Mouse (Mus musculus): Measurements from ENCODE around the gene Ctla4. TPM values are rescaled to one million over a fixed set of nuclear protein-coding genes. Genes with fewer than 3 reads are reported as not detected.

The Ctla4 gene
- polyA plus RNA-seq, 1 experiment from 2014 or later: 0.17 TPM

DNA sequence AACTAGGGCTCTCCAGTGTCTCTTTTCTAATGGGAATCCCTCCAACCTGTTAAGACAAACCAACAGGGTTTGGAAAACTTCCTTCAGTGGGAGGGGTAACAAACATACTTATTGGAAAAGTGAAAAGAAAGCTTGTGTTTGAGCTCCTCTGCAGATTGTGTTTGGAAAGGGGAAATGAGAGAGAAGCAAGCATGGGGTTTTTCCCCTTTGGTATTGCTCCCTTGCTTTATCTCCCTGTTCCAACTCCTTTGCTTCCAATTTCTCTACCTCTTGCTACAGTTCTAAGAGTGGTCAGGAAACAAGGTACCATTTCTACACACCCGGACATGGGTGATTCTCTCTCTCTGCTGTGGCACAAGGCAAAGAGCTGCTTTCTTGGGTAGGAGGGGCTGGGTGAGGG, 53.8 kb downstream of the Ctla4 start:
- Histone ChIP-seq H3K4me3 (ENCODE audit: low read depth, low read length) (no peak overlapping the region), H3K9me3 (ENCODE audit: control insufficient read depth, low read length) (no peaks in the 10 kb centered on the region), H3K36me3 (ENCODE audit: control insufficient read depth, insufficient read depth, low read length) (no peaks in the 10 kb centered on the region), H3K9ac (ENCODE audit: low read length) (no peak overlapping the region), H3K4me2 (ENCODE audit: low read depth, severe bottlenecking) (no peak overlapping the region), H3K27ac (replicated peaks; ENCODE audit: low read depth, low read length) (no peak overlapping the region), H3K27me3 (ENCODE audit: control insufficient read depth, insufficient read depth, low read length) (no peaks in the 10 kb centered on the region), H3K4me1 (ENCODE audit: control insufficient read depth, insufficient read depth, low read length) (0 out of 2 replicates have a peak, but pooled peaks cover 3% of the 10 kb centered on the region)
- 91% methylated on average over 1 of the region's 1 CpGs for WGBS
- ATAC-seq (ENCODE audit: insufficient number of reproducible peaks, low FRiP score, low TSS enrichment, low read depth): no peak
- no peak for DNase-seq (ENCODE audit: low spot score)

DNA sequence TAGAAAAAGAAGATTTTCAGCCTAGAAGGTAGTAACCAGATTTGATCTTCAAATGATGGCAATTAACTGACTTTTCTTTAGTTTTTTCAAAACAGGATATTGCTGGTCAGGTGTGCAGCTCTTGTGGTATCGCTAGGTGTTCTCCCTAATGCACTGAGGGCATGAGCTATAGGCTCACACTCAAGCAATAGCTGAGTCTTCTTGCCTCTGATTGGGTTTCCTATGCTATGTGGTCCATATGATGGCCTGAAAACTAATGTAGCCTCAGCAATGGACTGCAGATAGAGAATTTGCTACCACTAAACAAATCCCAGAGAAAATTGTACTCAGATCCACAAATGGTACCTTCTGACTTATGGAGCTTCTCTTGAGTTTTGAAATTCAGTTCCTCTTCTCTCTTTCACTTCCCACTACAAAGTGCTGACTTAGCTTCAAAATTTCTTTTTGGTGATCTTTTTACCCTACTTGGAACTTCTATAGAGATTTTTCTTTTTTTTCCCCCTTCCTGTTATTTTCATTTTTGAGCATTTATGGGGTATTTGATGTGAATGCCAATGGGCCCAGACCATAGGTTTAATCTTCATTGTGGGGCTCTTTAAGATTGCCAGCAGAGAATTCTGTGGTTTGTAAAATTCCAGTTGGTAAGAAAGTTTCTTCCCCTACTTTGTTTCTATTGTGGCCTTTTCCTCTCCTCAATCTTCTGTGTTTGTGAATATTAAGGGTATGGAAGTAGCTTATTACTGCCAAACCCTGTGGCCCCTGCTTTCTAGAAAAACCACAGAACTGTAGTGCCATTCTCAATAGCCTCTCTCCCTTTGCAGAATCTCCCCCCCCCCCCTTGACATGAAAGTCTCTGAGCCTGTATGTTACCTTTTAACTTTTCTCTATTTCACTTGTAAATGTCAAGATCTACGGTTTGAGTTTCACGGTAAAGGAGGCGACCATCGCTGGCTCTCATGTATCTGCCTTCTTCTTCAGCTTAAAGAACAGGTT, 54.6 kb downstream of the Ctla4 start:
- DNase-seq (ENCODE audit: low spot score): no peak
- no peak for ATAC-seq (ENCODE audit: insufficient number of reproducible peaks, low FRiP score, low TSS enrichment, low read depth)
- H3K27ac ChIP-seq (replicated peaks; ENCODE audit: low read depth, low read length): no peak overlapping the region
- WGBS: 91% methylated on average over 5 of the region's 5 CpGs
- H3K4me3 ChIP-seq (ENCODE audit: low read depth, low read length): no peak overlapping the region
- H3K36me3 ChIP-seq (ENCODE audit: control insufficient read depth, insufficient read depth, low read length): no peaks in the 10 kb centered on the region
- no peaks in the 10 kb centered on the region for H3K9me3 ChIP-seq (ENCODE audit: control insufficient read depth, low read length)
- no peaks in the 10 kb centered on the region for H3K27me3 ChIP-seq (ENCODE audit: control insufficient read depth, insufficient read depth, low read length)
- H3K9ac ChIP-seq (ENCODE audit: low read length): no peak overlapping the region
- 0 out of 2 replicates have a peak, but pooled peaks cover under 1% of the 10 kb centered on the region for H3K4me1 ChIP-seq (ENCODE audit: control insufficient read depth, insufficient read depth, low read length)
- H3K4me2 ChIP-seq (ENCODE audit: low read depth, severe bottlenecking): no peak overlapping the region

DNA sequence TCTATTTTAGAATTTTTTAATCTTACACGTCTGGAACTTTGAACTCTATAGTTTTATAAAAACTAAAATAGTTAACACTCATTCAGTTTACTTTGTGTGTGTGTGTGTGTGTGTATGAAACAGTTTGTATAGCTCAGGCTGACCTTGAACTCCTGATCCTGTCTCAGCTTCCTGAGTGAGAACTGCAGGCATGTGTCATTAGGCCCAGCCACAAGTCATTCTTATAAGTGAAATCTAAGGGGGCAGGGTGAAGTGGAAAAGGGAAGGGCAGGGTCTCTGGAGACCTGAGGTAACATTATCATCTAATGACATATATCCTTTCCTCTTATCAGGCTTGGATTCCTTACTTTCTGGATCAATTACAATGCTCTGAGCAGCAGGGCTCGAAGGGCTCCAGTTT, 56.1 kb downstream of the Ctla4 start:
- ATAC-seq (ENCODE audit: insufficient number of reproducible peaks, low FRiP score, low TSS enrichment, low read depth) (no peak), DNase-seq (ENCODE audit: low spot score) (no peak)
- Histone ChIP-seq H3K4me2 (ENCODE audit: low read depth, severe bottlenecking) (no peak overlapping the region), H3K4me1 (ENCODE audit: control insufficient read depth, insufficient read depth, low read length) (no peaks in the 10 kb centered on the region), H3K9ac (ENCODE audit: low read length) (no peak overlapping the region), H3K4me3 (ENCODE audit: low read depth, low read length) (no peak overlapping the region), H3K36me3 (ENCODE audit: control insufficient read depth, insufficient read depth, low read length) (no peaks in the 10 kb centered on the region), H3K27me3 (ENCODE audit: control insufficient read depth, insufficient read depth, low read length) (no peaks in the 10 kb centered on the region), H3K27ac (replicated peaks; ENCODE audit: low read depth, low read length) (no peak overlapping the region), H3K9me3 (ENCODE audit: control insufficient read depth, low read length) (no peaks in the 10 kb centered on the region)
- 85% methylated on average over 2 of the region's 2 CpGs for WGBS

DNA sequence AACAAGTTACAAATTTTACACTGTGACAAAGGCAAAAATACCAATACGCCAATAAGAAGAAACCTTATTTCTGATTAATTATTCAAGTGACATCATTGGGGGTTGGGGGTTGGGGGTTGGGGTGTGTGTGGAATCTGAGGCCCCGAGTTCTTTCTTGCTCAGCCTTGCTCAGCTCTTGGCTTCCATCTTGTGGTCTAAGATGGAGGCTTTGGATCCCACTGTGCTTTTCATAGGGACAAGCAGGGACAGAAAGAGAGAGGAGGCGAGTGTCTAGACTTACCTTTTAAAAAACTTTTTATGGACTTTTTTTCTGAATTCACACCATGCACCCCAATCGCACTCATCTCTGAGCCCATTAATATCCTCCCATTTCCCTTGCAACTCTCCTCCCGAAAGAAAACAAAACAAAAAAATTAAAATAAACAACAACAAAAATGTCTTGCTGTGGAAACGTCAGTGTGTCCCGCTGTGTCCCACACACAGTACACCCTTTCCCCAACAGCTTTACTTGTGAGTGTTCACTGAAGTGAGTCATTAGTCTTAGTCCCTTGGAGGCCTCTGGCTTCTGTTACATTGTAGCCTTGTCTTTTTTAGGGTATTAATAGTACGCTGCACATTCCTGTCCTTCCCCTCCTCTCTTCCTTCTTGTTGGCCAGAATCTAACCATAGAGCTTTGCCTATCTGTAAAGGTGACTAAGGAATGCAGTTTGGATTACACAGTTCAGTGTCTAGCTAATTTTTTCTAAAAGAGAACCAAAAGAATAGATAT, 59.0 kb downstream of the Ctla4 start:
- 89% methylated on average over 8 of the region's 8 CpGs for WGBS

DNA sequence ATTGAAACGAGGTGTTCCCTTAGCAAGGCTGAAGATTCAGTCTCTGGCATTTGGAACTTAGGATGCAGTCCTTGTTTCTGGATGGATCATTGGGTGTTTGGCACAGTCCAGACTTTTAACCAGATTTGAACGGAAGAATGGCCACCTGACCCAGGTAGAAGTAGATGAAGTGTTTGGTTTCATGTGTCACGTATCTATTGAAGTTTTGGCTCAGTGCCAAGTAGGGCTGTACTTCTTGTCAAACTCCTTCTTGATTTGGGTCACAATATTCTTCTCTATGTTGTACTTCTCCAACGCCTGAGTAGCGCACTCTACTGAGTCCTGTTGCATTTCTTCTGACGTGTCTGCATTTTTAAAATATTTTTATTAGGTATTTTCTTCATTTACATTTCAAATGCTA, 61.3 kb downstream of the Ctla4 start:
- Histone ChIP-seq H3K4me1 (ENCODE audit: control insufficient read depth, insufficient read depth, low read length) (no peaks in the 10 kb centered on the region), H3K9ac (ENCODE audit: low read length) (no peak overlapping the region), H3K27ac (replicated peaks; ENCODE audit: low read depth, low read length) (no peak overlapping the region), H3K4me3 (ENCODE audit: low read depth, low read length) (no peak overlapping the region), H3K27me3 (ENCODE audit: control insufficient read depth, insufficient read depth, low read length) (no peaks in the 10 kb centered on the region), H3K36me3 (ENCODE audit: control insufficient read depth, insufficient read depth, low read length) (no peaks in the 10 kb centered on the region), H3K9me3 (ENCODE audit: control insufficient read depth, low read length) (no peaks in the 10 kb centered on the region), H3K4me2 (ENCODE audit: low read depth, severe bottlenecking) (no peak overlapping the region)
- ATAC-seq (ENCODE audit: insufficient number of reproducible peaks, low FRiP score, low TSS enrichment, low read depth) (no peak), DNase-seq (ENCODE audit: low spot score) (no peak)
- 87% methylated on average over 6 of the region's 6 CpGs for WGBS

More for the DNA sequence above, 59.0 kb downstream of the Ctla4 start:
- H3K4me2 ChIP-seq (ENCODE audit: low read depth, severe bottlenecking): no peak overlapping the region
- H3K9me3 ChIP-seq (ENCODE audit: control insufficient read depth, low read length): no peaks in the 10 kb centered on the region
- no peaks in the 10 kb centered on the region for H3K4me1 ChIP-seq (ENCODE audit: control insufficient read depth, insufficient read depth, low read length)
- H3K27ac ChIP-seq (replicated peaks; ENCODE audit: low read depth, low read length): no peak overlapping the region
- DNase-seq (ENCODE audit: low spot score): no peak
- no peak overlapping the region for H3K9ac ChIP-seq (ENCODE audit: low read length)
- H3K27me3 ChIP-seq (ENCODE audit: control insufficient read depth, insufficient read depth, low read length): no peaks in the 10 kb centered on the region
- H3K4me3 ChIP-seq (ENCODE audit: low read depth, low read length): no peak overlapping the region
- ATAC-seq (ENCODE audit: insufficient number of reproducible peaks, low FRiP score, low TSS enrichment, low read depth): no peak
- no peaks in the 10 kb centered on the region for H3K36me3 ChIP-seq (ENCODE audit: control insufficient read depth, insufficient read depth, low read length)

DNA sequence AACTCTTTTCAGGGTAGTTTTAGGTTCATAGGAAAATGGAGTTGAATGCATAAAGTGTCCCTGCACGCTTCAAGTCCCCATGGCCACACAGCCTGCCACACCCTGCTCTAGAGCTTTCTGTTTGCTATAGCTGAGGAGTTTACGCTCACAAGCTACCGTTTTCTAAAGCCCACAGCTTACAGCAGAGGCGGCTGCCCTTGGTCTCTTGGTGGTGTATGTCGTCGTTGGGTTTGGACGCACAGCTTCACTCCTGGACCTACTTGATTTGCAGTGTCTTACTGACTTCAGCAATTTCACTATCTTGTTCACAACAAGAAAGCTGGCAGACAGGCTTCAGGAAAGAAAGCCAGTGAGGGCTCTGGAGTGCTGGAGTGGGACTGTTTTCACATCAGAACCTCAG, 66.2 kb downstream of the Ctla4 start:
- 81% methylated on average over 7 of the region's 7 CpGs for WGBS
- no peaks in the 10 kb centered on the region for H3K4me1 ChIP-seq (ENCODE audit: control insufficient read depth, insufficient read depth, low read length)
- no peaks in the 10 kb centered on the region for H3K9me3 ChIP-seq (ENCODE audit: control insufficient read depth, low read length)
- no peak for DNase-seq (ENCODE audit: low spot score)
- no peaks in the 10 kb centered on the region for H3K27me3 ChIP-seq (ENCODE audit: control insufficient read depth, insufficient read depth, low read length)
- H3K36me3 ChIP-seq (ENCODE audit: control insufficient read depth, insufficient read depth, low read length): no peaks in the 10 kb centered on the region
- H3K4me3 ChIP-seq (ENCODE audit: low read depth, low read length): no peak overlapping the region
- no peak overlapping the region for H3K9ac ChIP-seq (ENCODE audit: low read length)
- ATAC-seq (ENCODE audit: insufficient number of reproducible peaks, low FRiP score, low TSS enrichment, low read depth): no peak
- H3K4me2 ChIP-seq (ENCODE audit: low read depth, severe bottlenecking): no peak overlapping the region
- no peak overlapping the region for H3K27ac ChIP-seq (replicated peaks; ENCODE audit: low read depth, low read length)

DNA sequence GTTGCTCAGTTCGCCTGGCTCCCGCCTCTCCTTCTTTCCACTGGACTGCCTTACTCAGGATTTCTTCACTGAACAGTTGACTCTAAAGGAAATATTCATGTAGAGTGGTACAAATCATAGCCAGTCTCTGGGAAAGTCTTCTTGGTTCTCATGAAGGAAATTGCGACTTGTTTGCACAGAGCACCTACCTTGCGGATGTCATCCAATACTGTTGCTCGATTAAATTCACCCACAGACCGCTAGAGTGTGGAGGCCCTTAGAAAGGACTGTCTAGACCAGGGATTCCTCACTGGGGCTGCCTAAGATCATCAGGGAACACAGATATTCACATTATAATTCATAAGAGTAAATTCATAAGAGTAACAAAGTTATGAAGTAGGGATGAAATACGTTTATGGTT, 66.9 kb downstream of the Ctla4 start:
- ATAC-seq (ENCODE audit: insufficient number of reproducible peaks, low FRiP score, low TSS enrichment, low read depth) (no peak), DNase-seq (ENCODE audit: low spot score) (no peak)
- Histone ChIP-seq H3K9ac (ENCODE audit: low read length) (no peak overlapping the region), H3K4me1 (ENCODE audit: control insufficient read depth, insufficient read depth, low read length) (no peaks in the 10 kb centered on the region), H3K36me3 (ENCODE audit: control insufficient read depth, insufficient read depth, low read length) (no peaks in the 10 kb centered on the region), H3K4me2 (ENCODE audit: low read depth, severe bottlenecking) (no peak overlapping the region), H3K27me3 (ENCODE audit: control insufficient read depth, insufficient read depth, low read length) (no peaks in the 10 kb centered on the region), H3K27ac (replicated peaks; ENCODE audit: low read depth, low read length) (no peak overlapping the region), H3K9me3 (ENCODE audit: control insufficient read depth, low read length) (no peaks in the 10 kb centered on the region), H3K4me3 (ENCODE audit: low read depth, low read length) (no peak overlapping the region)
- 94% methylated on average over 7 of the region's 7 CpGs for WGBS

DNA sequence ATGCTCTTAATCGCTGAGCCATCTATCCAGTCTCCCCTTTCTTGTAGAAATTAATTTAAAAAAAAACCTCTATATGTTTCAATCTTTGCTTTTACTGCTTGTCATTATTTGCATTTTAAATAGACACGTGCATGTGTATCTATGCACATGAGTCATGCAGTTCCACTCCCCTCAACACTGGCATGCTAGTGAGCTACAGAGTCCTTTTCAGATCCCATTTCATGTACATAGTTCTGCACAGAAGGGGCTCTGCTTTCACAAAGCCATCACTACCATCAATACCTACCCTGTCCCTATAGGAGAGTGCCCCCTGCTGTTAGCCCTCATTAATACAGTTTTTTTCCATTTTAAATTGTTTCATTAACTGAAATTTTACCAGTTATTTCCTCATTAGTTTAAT, 68.0 kb downstream of the Ctla4 start:
- H3K27me3 ChIP-seq (ENCODE audit: control insufficient read depth, insufficient read depth, low read length): no peaks in the 10 kb centered on the region
- no peak overlapping the region for H3K4me3 ChIP-seq (ENCODE audit: low read depth, low read length)
- WGBS: 82% methylated on average over 2 of the region's 2 CpGs
- H3K9ac ChIP-seq (ENCODE audit: low read length): no peak overlapping the region
- ATAC-seq (ENCODE audit: insufficient number of reproducible peaks, low FRiP score, low TSS enrichment, low read depth) (no peak), DNase-seq (ENCODE audit: low spot score) (no peak)
- no peaks in the 10 kb centered on the region for H3K4me1 ChIP-seq (ENCODE audit: control insufficient read depth, insufficient read depth, low read length)
- H3K4me2 ChIP-seq (ENCODE audit: low read depth, severe bottlenecking): no peak overlapping the region
- no peaks in the 10 kb centered on the region for H3K9me3 ChIP-seq (ENCODE audit: control insufficient read depth, low read length)
- no peak overlapping the region for H3K27ac ChIP-seq (replicated peaks; ENCODE audit: low read depth, low read length)
- no peaks in the 10 kb centered on the region for H3K36me3 ChIP-seq (ENCODE audit: control insufficient read depth, insufficient read depth, low read length)
